Mouse (Mus musculus) layer of hippocampus, postnatal 14 days (tissue): ENCODE data around the gene Olfr1325. TPM values are rescaled to one million over a fixed set of nuclear protein-coding genes. Genes with fewer than 3 reads are reported as not detected.
"Not testable (repeated sequence)": the region's sequence is repeated elsewhere in the genome, so short reads cannot be mapped to it uniquely, and the experiment has no call there.

Experiments
- DNase-seq, 2 experiments: peaks; one replicate each; pipeline ENCODE4 v3.0.0; 2021 to 2022; ENCODE audit warnings: low spot score in 2 of 2, mixed read lengths in 1 of 2
- long read RNA-seq, 2 experiments: library from polyadenylated mRNA; stranded (forward); transcript quantifications; one replicate each; pipeline ENCODE4 v2.0.0; 2021
- total RNA-seq, 2 experiments: library from RNA; stranded (reverse); gene quantifications; 2 replicates each; pipeline ENCODE4 v1.2.3; 2021

The Olfr1325 gene
- not detected for total RNA-seq
- long read RNA-seq, experiment 1 = 0 reads
- long read RNA-seq, experiment 2 = 0 reads

DNA sequence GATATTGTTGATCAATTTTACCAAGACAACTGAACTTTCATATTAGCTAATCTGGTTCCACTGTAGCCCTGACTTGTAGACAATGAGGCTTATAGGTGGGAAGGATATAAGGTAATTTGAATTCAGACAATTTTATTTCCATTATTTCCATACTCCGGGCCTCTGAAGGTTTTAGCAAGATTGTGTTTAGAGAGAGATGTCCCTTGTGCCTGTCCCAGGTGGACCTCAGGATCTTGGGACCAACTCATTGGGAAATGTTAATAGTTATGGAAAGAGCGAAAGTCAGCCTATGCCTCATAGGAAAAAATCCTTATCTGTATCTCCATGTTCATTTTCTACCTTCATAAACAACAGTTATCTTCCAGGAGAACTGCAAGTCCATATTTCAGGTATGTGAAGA is at the start of gene Olfr1325:
Olfr1325 (plus strand) TSS at position 301 of the 400 bp plus-strand sequence.
- no peak for DNase-seq

DNA sequence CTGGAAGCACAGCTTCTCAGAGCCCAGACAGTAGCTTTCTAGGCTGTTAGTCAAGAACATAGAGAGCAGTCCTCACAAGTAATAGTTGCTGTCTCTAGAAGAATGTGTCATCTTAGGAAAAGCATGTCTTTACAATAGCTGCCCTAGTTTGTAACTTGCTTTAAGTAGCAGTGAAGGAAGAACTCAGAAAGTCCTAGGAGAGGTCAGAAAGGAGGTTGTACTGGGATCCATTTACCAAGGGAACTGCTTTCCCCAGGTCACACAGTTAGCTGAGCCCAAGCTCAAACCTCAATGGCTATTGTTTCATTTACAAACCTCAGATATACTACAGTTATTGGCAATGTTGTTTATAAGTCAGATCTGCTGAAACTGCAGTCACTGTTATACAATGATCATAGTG is 17.7 kb upstream of the Olfr1325 start, which contains the start of gene Olfr1326-ps1:
Olfr1326-ps1 (minus strand) TSS at position 101 of the 400 bp plus-strand sequence.
- no peak for DNase-seq

DNA sequence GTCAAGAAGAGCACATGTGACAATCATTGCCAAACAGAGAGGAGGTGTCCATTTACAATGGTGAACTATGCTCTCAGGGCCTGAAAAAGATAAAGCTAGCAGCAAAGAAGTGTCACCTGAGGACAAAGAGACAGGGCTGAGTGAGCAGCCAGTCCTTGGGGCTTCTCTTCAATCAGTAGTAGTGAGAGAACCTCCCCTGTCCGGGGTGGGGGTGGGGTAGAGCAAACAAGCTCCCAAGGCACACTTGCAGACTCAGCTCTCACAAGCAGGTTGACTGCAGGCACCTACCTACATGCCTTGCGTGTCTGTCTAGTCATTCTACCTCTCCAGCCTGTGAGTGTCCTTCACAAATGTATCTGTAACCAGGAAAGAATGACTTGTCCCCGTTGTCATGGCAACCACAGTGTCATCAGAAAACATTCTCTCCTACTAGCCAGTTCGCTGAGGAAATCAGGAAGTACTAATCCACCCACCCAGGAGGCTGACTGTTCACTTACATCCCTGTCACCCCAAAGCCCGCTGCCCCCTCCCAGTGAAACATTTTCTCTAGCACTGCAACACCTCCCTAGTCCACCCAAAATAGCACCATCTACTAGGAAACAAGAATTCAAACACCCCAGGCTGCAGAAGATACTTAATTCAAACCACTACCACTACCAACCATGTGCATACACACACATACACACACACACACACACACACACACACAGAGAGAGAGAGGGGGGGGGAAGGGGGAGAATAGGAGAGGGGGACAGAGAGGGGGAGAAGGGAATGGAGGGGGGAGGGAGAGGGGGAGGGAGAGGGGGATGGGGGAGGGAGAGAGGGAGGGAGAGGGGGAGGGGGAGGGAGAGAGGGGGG is 53.2 kb downstream of the Olfr1325 start, which contains the start of gene Gm5640:
Gm5640 (minus strand) TSS at position 170 of the 858 bp plus-strand sequence.
- DNase-seq = peak; percentile 11 to 19

DNA sequence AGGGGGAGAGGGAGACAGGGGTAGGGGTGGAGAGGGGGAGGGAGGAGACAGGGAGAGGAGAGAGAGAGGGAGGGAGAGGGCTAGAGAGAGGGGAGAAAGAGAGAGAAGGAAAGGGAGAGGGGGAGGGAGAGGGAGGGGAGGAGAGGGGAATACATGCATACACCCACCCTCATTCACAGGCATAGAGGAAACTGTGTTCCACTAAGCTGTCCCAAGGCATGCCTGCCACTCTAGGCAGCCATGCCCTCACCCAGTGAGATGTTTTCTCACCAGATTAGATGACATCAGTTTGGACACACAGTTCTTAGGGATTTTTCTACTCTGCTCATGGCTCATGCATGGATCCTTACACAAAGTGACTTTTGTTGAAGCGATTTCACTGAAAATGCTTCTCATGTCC is 53.9 kb downstream of the Olfr1325 start:
- DNase-seq = not testable (repeated sequence)

Other genes with a start within 250 kb of the Olfr1325 start
- gene Lage3, start 239.1 kb upstream of the Olfr1325 start, total RNA-seq = 10 to 100 TPM; 32.6 to 35.7 TPM
- 10 to 100 TPM; 57.5 to 59.6 TPM for gene Ubl4a, start 219.5 kb upstream of the Olfr1325 start, total RNA-seq
- gene Slc10a3, start 219.3 kb upstream of the Olfr1325 start, total RNA-seq = 1 to 10 TPM; 1.8 to 2.0 TPM
- 10 to 100 TPM; 16.9 to 23.5 TPM for gene Fam3a, start 199.4 kb upstream of the Olfr1325 start, total RNA-seq
- gene Ikbkg, start 199.4 kb upstream of the Olfr1325 start, total RNA-seq = 10 to 100 TPM; 45.3 to 47.5 TPM
- 10 to 100 TPM; 28.4 to 30.5 TPM for gene G6pdx, start 163.5 kb upstream of the Olfr1325 start, total RNA-seq
- not detected for gene Gm6880, start 111.3 kb upstream of the Olfr1325 start, total RNA-seq
- gene Olfr1326-ps1, start 17.8 kb upstream of the Olfr1325 start, total RNA-seq = not detected
- gene Gm5640, start 53.0 kb downstream of the Olfr1325 start, total RNA-seq = 1 to 10 TPM in 1 of 2 experiments, under 1 TPM in 1; 0.98 to 1.0 TPM
- not detected for gene Gm6890, start 148.2 kb downstream of the Olfr1325 start, total RNA-seq
- under 1 TPM; 0.21 to 0.62 TPM for gene Gm5936, start 244.5 kb downstream of the Olfr1325 start, total RNA-seq